Mouse (Mus musculus): ENCODE measurements around the gene Wbp11. TPM values are rescaled to one million over a fixed set of nuclear protein-coding genes. Genes with fewer than 3 reads are reported as not detected.
"Not testable (repeated sequence)": the region's sequence is repeated elsewhere in the genome, so short reads cannot be mapped to it uniquely, and the experiment has no call there.

Gene Wbp11
- polyA plus RNA-seq, 1 experiment, result 32.0 TPM

GRCm38 (mm10) chr6:136805409-136805775, 22.6 kb downstream of the Wbp11 start:
- H3K27me3 ChIP-seq (ENCODE audit: control insufficient read depth, insufficient read depth, low read length), result no peaks in the 10 kb centered on the region
- peaks cover 2% of the 10 kb centered on the region for H3K36me3 ChIP-seq (ENCODE audit: control insufficient read depth, insufficient read depth, low read length)
- H3K4me3 ChIP-seq (ENCODE audit: low read depth, low read length), result no peak overlapping the region
- H3K4me1 ChIP-seq (ENCODE audit: control insufficient read depth, insufficient read depth, insufficient read length, low read length), result peaks cover 15% of the 10 kb centered on the region; the same call in 1 of the 2 replicates
- H3K27ac ChIP-seq (ENCODE audit: insufficient read depth, low read depth, low read length), result no peak overlapping the region
- no peak for TF ChIP-seq CTCF (IDR thresholded peaks at IDR 0.05; ENCODE audit: extremely low read depth, insufficient read length, insufficient replicate concordance, low read depth, low read length)
- no peak for TF ChIP-seq POLR2A (IDR thresholded peaks at IDR 0.05; ENCODE audit: low read depth, low read length)
- WGBS, result 28% methylated on average over 1 of the region's 1 CpGs

DNA sequence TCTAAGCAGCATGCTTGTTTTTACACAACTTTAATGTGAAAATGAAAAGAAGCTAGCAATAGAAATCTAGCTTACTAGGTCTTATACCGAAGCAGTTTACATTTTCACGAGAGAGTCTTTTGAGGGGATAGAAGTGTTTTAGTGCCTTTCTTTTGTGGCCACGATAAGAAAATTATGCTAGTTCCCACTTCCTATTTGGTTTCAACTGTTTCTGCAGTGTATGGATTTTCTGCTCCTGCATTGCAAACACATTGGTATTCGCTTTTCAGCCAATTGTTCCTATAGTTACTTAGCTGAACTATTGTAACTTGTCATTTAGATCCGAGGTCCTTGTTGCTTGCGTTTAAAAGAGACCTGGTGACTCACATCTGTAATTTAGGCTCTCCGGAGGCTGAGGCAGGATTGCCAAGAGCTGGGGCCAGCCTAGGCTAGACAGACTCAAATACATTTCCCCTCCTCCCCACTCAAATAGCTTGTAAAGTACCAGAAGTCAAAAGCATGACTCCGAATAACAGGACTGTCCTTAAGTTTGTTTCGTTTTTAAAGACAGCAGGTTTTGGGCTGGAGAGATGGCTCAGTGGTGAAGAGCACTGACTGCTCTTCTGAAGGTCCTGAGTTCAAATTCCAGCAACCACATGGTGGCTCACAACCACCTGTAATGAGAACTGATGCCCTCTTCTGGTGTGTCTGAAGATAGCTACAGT, 23.2 kb downstream of the Wbp11 start:
- H3K27ac ChIP-seq (ENCODE audit: insufficient read depth, low read depth, low read length), result peak overlapping the region; percentile 80
- no peak for TF ChIP-seq POLR2A (IDR thresholded peaks at IDR 0.05; ENCODE audit: low read depth, low read length)
- TF ChIP-seq CTCF (IDR thresholded peaks at IDR 0.05; ENCODE audit: extremely low read depth, insufficient read length, insufficient replicate concordance, low read depth, low read length), result no peak
- H3K4me3 ChIP-seq (ENCODE audit: low read depth, low read length), result no peak overlapping the region; the same call in 1 of the 2 replicates
- peaks cover 10% of the 10 kb centered on the region; the same call in 1 of the 2 replicates for H3K4me1 ChIP-seq (ENCODE audit: control insufficient read depth, insufficient read depth, insufficient read length, low read length)
- no peaks in the 10 kb centered on the region for H3K36me3 ChIP-seq (ENCODE audit: control insufficient read depth, insufficient read depth, low read length)
- 5% methylated on average over 9 of the region's 9 CpGs for WGBS
- H3K27me3 ChIP-seq (ENCODE audit: control insufficient read depth, insufficient read depth, low read length), result no peaks in the 10 kb centered on the region

GRCm38 (mm10) chr6:136803739-136804633, 24.0 kb downstream of the Wbp11 start, which contains the start of gene Hist4h4:
TSS of gene Hist4h4 (minus strand) at chr6:136804415.
- Histone ChIP-seq H3K36me3 (ENCODE audit: control insufficient read depth, insufficient read depth, low read length) (no peaks in the 10 kb centered on the region), H3K27ac (ENCODE audit: insufficient read depth, low read depth, low read length) (peak within 1 kb of the TSS; percentile 99), H3K4me3 (ENCODE audit: low read depth, low read length) (peak within 1 kb of the TSS; percentile 67), H3K27me3 (ENCODE audit: control insufficient read depth, insufficient read depth, low read length) (no peaks in the 10 kb centered on the region), H3K4me1 (ENCODE audit: control insufficient read depth, insufficient read depth, insufficient read length, low read length) (peaks cover 6% of the 10 kb centered on the region; the same call in 1 of the 2 replicates)
- peak; percentile 95 for TF ChIP-seq POLR2A (IDR thresholded peaks at IDR 0.05; ENCODE audit: low read depth, low read length)
- TF ChIP-seq CTCF (IDR thresholded peaks at IDR 0.05; ENCODE audit: extremely low read depth, insufficient read length, insufficient replicate concordance, low read depth, low read length), result peak; percentile 6; the same call in 1 of the 2 replicates
- under 1% methylated on average over 50 of the region's 50 CpGs for WGBS

DNA sequence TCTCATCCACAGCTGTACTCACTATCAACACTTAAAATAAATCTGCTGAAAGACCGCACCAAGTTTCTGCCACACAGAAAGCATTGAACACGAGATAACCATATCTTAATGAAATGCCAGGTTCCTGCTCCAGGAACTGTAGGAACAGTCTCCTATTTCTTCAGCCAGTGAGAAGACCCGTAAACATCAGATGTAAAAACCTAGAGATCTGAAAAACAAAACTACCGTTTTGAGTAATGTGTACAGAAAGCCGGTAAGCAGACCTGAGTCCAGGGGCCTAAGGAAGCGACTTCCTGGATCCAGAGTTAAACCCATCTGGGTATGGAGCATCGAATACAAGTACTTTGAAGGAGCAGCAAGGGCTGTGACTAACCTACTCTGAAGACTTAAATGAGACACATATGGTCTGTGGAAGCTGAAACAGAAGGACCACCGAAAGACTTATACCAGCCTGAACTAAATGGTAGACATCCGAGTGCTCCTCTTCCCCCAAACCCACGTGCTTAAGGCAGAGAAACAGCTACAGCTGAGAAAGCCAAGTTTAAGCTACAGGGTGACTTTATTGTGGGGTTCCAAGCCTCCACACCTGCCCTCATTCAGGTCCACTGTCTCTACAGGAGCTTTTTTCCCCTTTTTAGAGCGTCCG, 24.8 kb downstream of the Wbp11 start:
- Histone ChIP-seq H3K4me1 (ENCODE audit: control insufficient read depth, insufficient read depth, insufficient read length, low read length) (peaks cover 6% of the 10 kb centered on the region; the same call in 1 of the 2 replicates), H3K4me3 (ENCODE audit: low read depth, low read length) (peak overlapping the region; percentile 67), H3K36me3 (ENCODE audit: control insufficient read depth, insufficient read depth, low read length) (no peaks in the 10 kb centered on the region), H3K27me3 (ENCODE audit: control insufficient read depth, insufficient read depth, low read length) (no peaks in the 10 kb centered on the region), H3K27ac (ENCODE audit: insufficient read depth, low read depth, low read length) (peak overlapping the region; percentile 99)
- no peak for TF ChIP-seq POLR2A (IDR thresholded peaks at IDR 0.05; ENCODE audit: low read depth, low read length)
- TF ChIP-seq CTCF (IDR thresholded peaks at IDR 0.05; ENCODE audit: extremely low read depth, insufficient read length, insufficient replicate concordance, low read depth, low read length), result no peak
- 4% methylated on average over 12 of the region's 12 CpGs for WGBS

- Histone ChIP-seq H3K36me3 (ENCODE audit: control insufficient read depth, insufficient read depth, low read length) (no peaks in the 10 kb centered on the region), H3K27ac (ENCODE audit: insufficient read depth, low read depth, low read length) (no peak overlapping the region), H3K4me3 (ENCODE audit: low read depth, low read length) (no peak overlapping the region), H3K27me3 (ENCODE audit: control insufficient read depth, insufficient read depth, low read length) (no peaks in the 10 kb centered on the region), H3K4me1 (ENCODE audit: control insufficient read depth, insufficient read depth, insufficient read length, low read length) (peaks cover 4% of the 10 kb centered on the region; the same call in 1 of the 2 replicates)
- WGBS, result 81% methylated on average over 6 of the region's 6 CpGs
- no peak for TF ChIP-seq CTCF (IDR thresholded peaks at IDR 0.05; ENCODE audit: extremely low read depth, insufficient read length, insufficient replicate concordance, low read depth, low read length)
- no peak for TF ChIP-seq POLR2A (IDR thresholded peaks at IDR 0.05; ENCODE audit: low read depth, low read length)
Observed at GRCm38 (mm10) chr6:136801274-136801673, 26.8 kb downstream of the Wbp11 start.

DNA sequence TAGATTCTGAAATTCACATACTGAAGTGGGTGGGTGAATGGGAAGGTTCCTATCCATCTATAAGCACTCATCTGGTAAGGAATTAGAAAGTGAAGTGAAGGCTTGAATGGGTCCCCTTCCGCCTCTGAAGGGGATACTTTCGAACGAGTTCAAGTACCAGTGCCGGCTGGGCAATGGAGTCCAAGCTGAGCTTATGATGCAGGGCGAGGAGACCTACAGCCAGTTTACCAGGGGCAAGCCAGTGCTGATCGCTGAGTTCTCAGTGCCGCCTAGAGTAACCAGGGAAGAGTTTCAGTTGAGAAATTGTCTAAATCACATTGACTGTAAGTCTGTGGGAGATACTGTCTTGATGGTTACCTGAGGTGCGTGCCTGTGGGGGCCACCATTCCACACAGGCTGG, 27.3 kb downstream of the Wbp11 start:
- no peaks in the 10 kb centered on the region for H3K36me3 ChIP-seq (ENCODE audit: control insufficient read depth, insufficient read depth, low read length)
- no peak overlapping the region for H3K4me3 ChIP-seq (ENCODE audit: low read depth, low read length)
- peaks cover 4% of the 10 kb centered on the region; the same call in 1 of the 2 replicates for H3K4me1 ChIP-seq (ENCODE audit: control insufficient read depth, insufficient read depth, insufficient read length, low read length)
- WGBS, result 94% methylated on average over 8 of the region's 8 CpGs
- H3K27ac ChIP-seq (ENCODE audit: insufficient read depth, low read depth, low read length), result no peak overlapping the region
- no peaks in the 10 kb centered on the region for H3K27me3 ChIP-seq (ENCODE audit: control insufficient read depth, insufficient read depth, low read length)
- TF ChIP-seq CTCF (IDR thresholded peaks at IDR 0.05; ENCODE audit: extremely low read depth, insufficient read length, insufficient replicate concordance, low read depth, low read length) (no peak), POLR2A (IDR thresholded peaks at IDR 0.05; ENCODE audit: low read depth, low read length) (no peak)

GRCm38 (mm10) chr6:136797874-136798693, 29.9 kb downstream of the Wbp11 start:
- not testable (repeated sequence) for H3K27me3 ChIP-seq (ENCODE audit: control insufficient read depth, insufficient read depth, low read length); H3K4me1 ChIP-seq (ENCODE audit: control insufficient read depth, insufficient read depth, insufficient read length, low read length); H3K4me3 ChIP-seq (ENCODE audit: low read depth, low read length); H3K27ac ChIP-seq (ENCODE audit: insufficient read depth, low read depth, low read length); H3K36me3 ChIP-seq (ENCODE audit: control insufficient read depth, insufficient read depth, low read length)
- WGBS, result 83% methylated on average over 3 of the region's 3 CpGs

Data from small intestine, adult 2 months (tissue).